Mouse (Mus musculus) midbrain, embryonic 13.5 days (tissue): ENCODE results near the gene Aif1. TPM values are rescaled to one million over a fixed set of nuclear protein-coding genes. Genes with fewer than 3 reads are reported as not detected.
A peak's percentile ranks its signal among the peaks of the same experiment; 100 is the strongest.

Experiments used
- ATAC-seq: fragments of 200-750 bp; cut with Nextera tagmentation; 2 replicates; pipeline ENCODE4 v1.8.0; 2017; ENCODE audit warnings: mild to moderate bottlenecking, moderate TSS enrichment, moderate library complexity
- H3K27ac ChIP-seq: fragments of 300-500 bp; sonication (generic); 2 replicates; pipeline ENCODE4 v1.5.1; 2015; ENCODE audit warnings: inconsistent platforms, mild to moderate bottlenecking, moderate library complexity
- H3K27me3 ChIP-seq: fragments of 300-500 bp; sonication (generic); 2 replicates; pipeline ENCODE4 v1.6.1; 2015; ENCODE audit warnings: mild to moderate bottlenecking, inconsistent platforms
- H3K36me3 ChIP-seq: fragments of 300-500 bp; sonication (generic); 2 replicates; pipeline ENCODE4 v1.6.1; 2015; ENCODE audit warnings: mild to moderate bottlenecking, inconsistent platforms
- H3K4me1 ChIP-seq: fragments of 300-500 bp; sonication (generic); replicated peaks from 2 replicates; pipeline ENCODE4 v1.6.1; 2015; ENCODE audit warnings: inconsistent platforms
- H3K4me2 ChIP-seq: fragments of 300-500 bp; sonication (generic); replicated peaks from 2 replicates; pipeline ENCODE4 v1.6.1; 2015; ENCODE audit warnings: moderate library complexity, mild to moderate bottlenecking, inconsistent platforms
- H3K4me3 ChIP-seq: fragments of 300-500 bp; sonication (generic); replicated peaks from 2 replicates; pipeline ENCODE4 v1.5.1; 2015; ENCODE audit warnings: mild to moderate bottlenecking, inconsistent platforms
- H3K9ac ChIP-seq: fragments of 300-500 bp; sonication (generic); replicated peaks from 2 replicates; pipeline ENCODE4 v1.6.1; 2015; ENCODE audit warnings: mild to moderate bottlenecking, inconsistent platforms
- H3K9me3 ChIP-seq: fragments of 300-500 bp; sonication (generic); 2 replicates; pipeline ENCODE4 v1.6.1; 2016; ENCODE audit warnings: mild to moderate bottlenecking, inconsistent platforms
- WGBS: fragments of 180-500 bp; shearing (Covaris S2); methylation state at CpG from one replicate; pipeline ENCODE4 v1.1.7; 2015; 5-methylcytosine and 5-hydroxymethylcytosine counted together
- polyA plus RNA-seq: library from polyadenylated mRNA; unstranded; fragments of >200 nt; fragmentation: Nextera tagmentation; extraction: Ambion mirVana; gene quantifications from 2 replicates; pipeline ENCODE4 v1.2.1, GENCODE M21; 2015

Aif1 gene
- polyA plus RNA-seq, 1 experiment from 2014 or later: 7.0 TPM

GRCm38 (mm10) chr17:35204494-35205379 lies 28.9 kb upstream of the Aif1 start, which contains the start of gene Lta:
Gene Lta, minus strand, starts transcription at chr17:35205351.
- Histone ChIP-seq H3K9me3 (no peaks in the 10 kb centered on the region), H3K4me1 (no peaks in the 10 kb centered on the region), H3K27ac (no peak within 1 kb of the TSS), H3K9ac (peak within 1 kb of the TSS; percentile 51), H3K4me2 (no peak within 1 kb of the TSS), H3K27me3 (peaks cover 36% of the 10 kb centered on the region), H3K36me3 (no peaks in the 10 kb centered on the region), H3K4me3 (no peak within 1 kb of the TSS)
- 29% methylated on average over 20 of the region's 20 CpGs for WGBS
- no peak for ATAC-seq

- Histone ChIP-seq H3K9me3 (no peaks in the 10 kb centered on the region), H3K4me2 (no peak overlapping the region), H3K9ac (no peak overlapping the region), H3K27ac (no peak overlapping the region), H3K4me1 (no peaks in the 10 kb centered on the region), H3K27me3 (peaks cover 41% of the 10 kb centered on the region), H3K36me3 (no peaks in the 10 kb centered on the region), H3K4me3 (no peak overlapping the region)
- no peak for ATAC-seq
- WGBS: 72% methylated on average over 4 of the region's 4 CpGs
Measured at GRCm38 (mm10) chr17:35202442-35202841, 26.6 kb upstream of the Aif1 start.

- Histone ChIP-seq H3K4me1 (no peaks in the 10 kb centered on the region), H3K27me3 (peaks cover 46% of the 10 kb centered on the region), H3K9ac (no peak within 1 kb of the TSS), H3K4me2 (no peak within 1 kb of the TSS), H3K36me3 (no peaks in the 10 kb centered on the region), H3K4me3 (no peak within 1 kb of the TSS), H3K9me3 (no peaks in the 10 kb centered on the region), H3K27ac (no peak within 1 kb of the TSS)
- 51% methylated on average over 13 of the region's 13 CpGs for WGBS
- no peak for ATAC-seq
Measured at GRCm38 (mm10) chr17:35201787-35202186, 25.9 kb upstream of the Aif1 start, which contains the start of gene Tnf. Gene Tnf, minus strand, starts transcription at chr17:35202007.

GRCm38 (mm10) chr17:35201128-35201527 lies 25.3 kb upstream of the Aif1 start:
- Histone ChIP-seq H3K4me2 (no peak overlapping the region), H3K27me3 (peaks cover 52% of the 10 kb centered on the region), H3K4me3 (no peak overlapping the region), H3K27ac (no peak overlapping the region), H3K36me3 (no peaks in the 10 kb centered on the region), H3K4me1 (peaks cover 2% of the 10 kb centered on the region), H3K9me3 (no peaks in the 10 kb centered on the region), H3K9ac (no peak overlapping the region)
- ATAC-seq: no peak
- 86% methylated on average over 11 of the region's 11 CpGs for WGBS

GRCm38 (mm10) chr17:35200398-35200797 lies 24.5 kb upstream of the Aif1 start:
- peaks cover 9% of the 10 kb centered on the region for H3K4me1 ChIP-seq
- H3K9ac ChIP-seq: no peak overlapping the region

GRCm38 (mm10) chr17:35198946-35199345 lies 23.1 kb upstream of the Aif1 start:
- no peak overlapping the region for H3K9ac ChIP-seq
- 34% methylated on average over 8 of the region's 8 CpGs for WGBS
- H3K36me3 ChIP-seq: no peaks in the 10 kb centered on the region
- peaks cover 62% of the 10 kb centered on the region for H3K27me3 ChIP-seq
- H3K27ac ChIP-seq: no peak overlapping the region
- no peak overlapping the region for H3K4me3 ChIP-seq
- peaks cover 14% of the 10 kb centered on the region for H3K4me1 ChIP-seq
- H3K4me2 ChIP-seq: no peak overlapping the region
- no peaks in the 10 kb centered on the region for H3K9me3 ChIP-seq
- no peak for ATAC-seq

More at GRCm38 (mm10) chr17:35200398-35200797, 24.5 kb upstream of the Aif1 start:
- H3K4me2 ChIP-seq: no peak overlapping the region
- no peak overlapping the region for H3K4me3 ChIP-seq
- H3K27ac ChIP-seq: no peak overlapping the region
- H3K27me3 ChIP-seq: peaks cover 59% of the 10 kb centered on the region
- ATAC-seq: no peak
- no peaks in the 10 kb centered on the region for H3K36me3 ChIP-seq
- WGBS: 87% methylated on average over 11 of the region's 11 CpGs
- H3K9me3 ChIP-seq: no peaks in the 10 kb centered on the region

- no peak for ATAC-seq
- WGBS: 72% methylated on average over 7 of the region's 7 CpGs
Measured at GRCm38 (mm10) chr17:35198029-35198428, 22.2 kb upstream of the Aif1 start.

GRCm38 (mm10) chr17:35197126-35197525 lies 21.3 kb upstream of the Aif1 start:
- H3K4me2 ChIP-seq: no peak overlapping the region
- no peak overlapping the region for H3K4me3 ChIP-seq
- H3K9ac ChIP-seq: no peak overlapping the region
- no peak overlapping the region for H3K27ac ChIP-seq
- H3K36me3 ChIP-seq: no peaks in the 10 kb centered on the region
- peaks cover 14% of the 10 kb centered on the region for H3K4me1 ChIP-seq
- peaks cover 54% of the 10 kb centered on the region for H3K27me3 ChIP-seq
- no peaks in the 10 kb centered on the region for H3K9me3 ChIP-seq
- no peak for ATAC-seq
- WGBS: 50% methylated on average over 6 of the region's 6 CpGs

More at GRCm38 (mm10) chr17:35198029-35198428, 22.2 kb upstream of the Aif1 start:
- Histone ChIP-seq H3K4me2 (no peak overlapping the region), H3K4me3 (no peak overlapping the region), H3K4me1 (peaks cover 14% of the 10 kb centered on the region), H3K27ac (no peak overlapping the region), H3K27me3 (peaks cover 61% of the 10 kb centered on the region), H3K9ac (no peak overlapping the region), H3K36me3 (no peaks in the 10 kb centered on the region), H3K9me3 (no peaks in the 10 kb centered on the region)

- Histone ChIP-seq H3K27me3 (peaks cover 46% of the 10 kb centered on the region), H3K4me2 (peak overlapping the region; percentile 65), H3K9ac (no peak overlapping the region), H3K36me3 (no peaks in the 10 kb centered on the region), H3K9me3 (no peaks in the 10 kb centered on the region), H3K4me1 (peaks cover 14% of the 10 kb centered on the region), H3K4me3 (peak overlapping the region; percentile 38), H3K27ac (no peak overlapping the region)
- WGBS: 32% methylated on average over 9 of the region's 9 CpGs
- ATAC-seq: no peak
Measured at GRCm38 (mm10) chr17:35196321-35196641, 20.4 kb upstream of the Aif1 start.

GRCm38 (mm10) chr17:35195631-35196320 lies 19.9 kb upstream of the Aif1 start:
- WGBS: 2% methylated on average over 66 of the region's 66 CpGs

GRCm38 (mm10) chr17:35194844-35195630 lies 19.2 kb upstream of the Aif1 start:
- Histone ChIP-seq H3K27ac (no peak overlapping the region), H3K9me3 (no peaks in the 10 kb centered on the region), H3K36me3 (no peaks in the 10 kb centered on the region), H3K4me1 (peaks cover 14% of the 10 kb centered on the region), H3K9ac (peak overlapping the region; percentile 53; the same call in 1 of the 2 replicates), H3K27me3 (peaks cover 43% of the 10 kb centered on the region), H3K4me2 (peak overlapping the region; percentile 65), H3K4me3 (peak overlapping the region; percentile 38)
- 46% methylated on average over 19 of the region's 19 CpGs for WGBS
- peak; percentile 32; the same call in 1 of the 2 replicates for ATAC-seq

More at GRCm38 (mm10) chr17:35195631-35196320, 19.9 kb upstream of the Aif1 start:
- Histone ChIP-seq H3K27me3 (peaks cover 46% of the 10 kb centered on the region), H3K4me1 (peaks cover 14% of the 10 kb centered on the region), H3K27ac (no peak overlapping the region), H3K4me2 (peak overlapping the region; percentile 65), H3K36me3 (no peaks in the 10 kb centered on the region), H3K9ac (peak overlapping the region; percentile 53; the same call in 1 of the 2 replicates), H3K9me3 (no peaks in the 10 kb centered on the region), H3K4me3 (peak overlapping the region; percentile 38)
- peak; percentile 91 for ATAC-seq
